Mouse (Mus musculus): ENCODE measurements around the gene Gm49380. TPM values are rescaled to one million over a fixed set of nuclear protein-coding genes. Genes with fewer than 3 reads are reported as not detected.
A peak's percentile ranks its signal among the peaks of the same experiment; 100 is the strongest.

Gm49380 gene
- total and polyA plus RNA-seq, 2 experiments from 2014 or later = 0.81 TPM; not detected in 1

DNA sequence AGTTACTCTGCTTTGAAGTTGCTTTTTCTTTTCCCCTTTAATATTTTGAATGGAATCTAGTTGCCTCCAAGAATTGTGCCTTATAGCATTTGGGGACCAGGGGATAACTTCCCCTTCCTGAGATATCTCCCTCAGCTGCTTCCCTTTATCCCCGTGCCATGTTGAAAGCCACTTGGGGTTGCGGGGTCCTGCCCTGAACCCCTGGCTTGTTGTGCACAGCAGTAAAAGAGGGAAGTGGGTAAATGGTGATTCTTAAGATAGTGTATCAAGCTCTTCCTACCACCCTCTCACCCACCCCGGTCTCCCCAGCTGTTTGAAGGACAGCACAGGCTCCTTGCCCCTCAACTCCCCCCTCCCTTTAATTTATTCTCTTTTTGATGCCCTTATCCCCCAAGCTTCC, 18.6 kb downstream of the Gm49380 start:
- Histone ChIP-seq H3K4me1 (ENCODE audit: insufficient read depth) (no peaks in the 10 kb centered on the region), H3K9ac (no peak overlapping the region), H3K9me3 (ENCODE audit: low read length) (no peaks in the 10 kb centered on the region), H3K4me2 (ENCODE audit: low read depth) (no peak overlapping the region), H3K4me3 (ENCODE audit: low read depth, low read length) (no peak overlapping the region), H3K36me3 (ENCODE audit: insufficient read depth) (peaks cover 16% of the 10 kb centered on the region; the same call in 1 of the 2 replicates), H3K27me3 (ENCODE audit: insufficient read depth, low read length) (no peaks in the 10 kb centered on the region), H3K27ac (ENCODE audit: low read depth, low read length) (no peak overlapping the region)
- DNase-seq (no peak), ATAC-seq (no peak)
- WGBS = 86% methylated on average over 3 of the region's 3 CpGs
- no peak for TF ChIP-seq CTCF (IDR thresholded peaks at IDR 0.05; ENCODE audit: low read depth)

DNA sequence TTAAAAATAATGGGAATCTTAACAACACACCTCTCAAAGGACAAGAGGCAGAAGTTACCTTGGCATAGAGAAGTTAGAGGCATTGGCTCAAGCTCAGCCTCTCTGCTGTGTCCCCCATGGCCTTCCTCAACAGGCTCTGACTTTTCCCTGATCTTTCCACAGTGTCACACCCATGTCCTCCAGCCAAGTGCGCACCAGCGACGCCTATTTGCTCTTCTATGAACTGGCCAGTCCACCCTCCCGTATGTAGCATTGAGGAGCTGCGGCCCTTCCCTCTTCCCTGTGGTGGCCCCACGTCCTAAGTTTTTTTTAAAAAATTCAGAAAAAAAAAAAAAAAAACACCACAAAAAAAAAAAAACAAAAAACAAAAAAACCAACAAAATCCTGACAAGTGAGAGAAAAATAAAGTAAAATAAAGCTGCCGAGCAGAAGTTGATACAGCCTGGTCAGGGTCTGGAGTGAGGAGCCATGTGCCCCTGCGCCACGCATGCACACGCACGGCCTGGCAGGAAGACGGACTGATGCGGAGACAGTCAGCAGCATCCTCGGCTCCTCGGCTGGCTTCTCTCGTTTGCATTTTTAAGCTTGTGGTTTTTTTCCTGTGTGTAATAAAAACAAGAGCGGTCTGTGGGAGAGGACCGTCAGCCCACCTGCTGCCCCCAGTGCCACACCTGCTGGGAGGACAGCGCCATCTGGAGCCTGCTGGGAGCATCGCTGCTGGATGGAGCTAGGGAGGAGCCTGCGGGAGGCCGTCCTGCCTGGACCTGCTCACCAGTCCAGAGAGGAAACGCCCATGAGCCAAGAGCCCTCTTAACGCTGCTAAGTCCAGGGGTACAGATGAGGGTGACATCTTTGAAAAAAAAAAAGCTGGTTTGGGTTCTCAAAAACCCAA, 19.4 kb downstream of the Gm49380 start:
- DNase-seq = peak; percentile 78
- Histone ChIP-seq H3K36me3 (ENCODE audit: insufficient read depth) (peaks cover 16% of the 10 kb centered on the region; the same call in 1 of the 2 replicates), H3K4me2 (ENCODE audit: low read depth) (peak overlapping the region; percentile 41), H3K9me3 (ENCODE audit: low read length) (no peaks in the 10 kb centered on the region), H3K9ac (no peak overlapping the region), H3K27ac (ENCODE audit: low read depth, low read length) (no peak overlapping the region), H3K27me3 (ENCODE audit: insufficient read depth, low read length) (no peaks in the 10 kb centered on the region), H3K4me1 (ENCODE audit: insufficient read depth) (no peaks in the 10 kb centered on the region), H3K4me3 (ENCODE audit: low read depth, low read length) (peak overlapping the region; percentile 17)
- WGBS = 28% methylated on average over 24 of the region's 24 CpGs
- peak; percentile 57; the same call in 1 of the 2 replicates for ATAC-seq
- peak; percentile 84 for TF ChIP-seq CTCF (IDR thresholded peaks at IDR 0.05; ENCODE audit: low read depth)

DNA sequence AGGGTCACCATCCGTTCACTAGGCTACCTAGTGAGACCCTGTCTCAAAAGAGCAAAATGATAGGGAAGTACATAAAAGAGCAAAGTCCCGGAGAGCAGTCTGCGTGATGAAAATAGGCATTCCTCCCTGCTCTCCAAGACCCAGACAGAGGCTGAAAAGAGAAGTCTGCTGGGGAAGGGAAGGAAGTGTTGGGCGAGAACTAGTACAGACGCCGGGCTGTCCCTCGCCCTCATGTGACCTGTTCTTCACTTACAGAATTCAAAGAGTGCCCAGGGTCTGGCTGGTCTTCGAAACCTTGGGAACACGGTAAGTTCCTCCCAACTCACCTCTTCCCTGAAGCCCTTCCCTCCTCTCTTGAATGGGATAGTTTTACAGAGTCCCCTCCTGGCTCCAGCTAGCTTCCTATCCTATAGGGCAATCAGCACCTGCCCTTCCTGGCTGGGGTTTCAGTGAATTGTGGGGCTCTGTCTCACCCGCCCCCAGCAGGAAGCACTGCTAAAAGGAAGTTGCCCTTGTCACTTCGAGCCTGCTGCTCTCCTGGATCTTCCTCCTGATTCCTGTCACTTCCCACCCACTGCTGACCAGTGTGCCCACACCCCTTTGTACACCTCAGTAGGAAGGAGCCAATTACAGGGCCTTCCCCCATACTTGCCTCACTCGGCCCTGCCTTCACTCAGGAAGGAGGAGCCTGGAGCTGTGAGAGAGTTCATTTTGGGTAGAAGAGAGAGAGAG, 24.3 kb downstream of the Gm49380 start:
- Histone ChIP-seq H3K27me3 (ENCODE audit: insufficient read depth, low read length) (no peaks in the 10 kb centered on the region), H3K9me3 (ENCODE audit: low read length) (no peaks in the 10 kb centered on the region), H3K36me3 (ENCODE audit: insufficient read depth) (peaks cover 16% of the 10 kb centered on the region; the same call in 1 of the 2 replicates), H3K27ac (ENCODE audit: low read depth, low read length) (no peak overlapping the region), H3K4me1 (ENCODE audit: insufficient read depth) (peaks cover 11% of the 10 kb centered on the region; the same call in 1 of the 2 replicates), H3K4me3 (ENCODE audit: low read depth, low read length) (no peak overlapping the region), H3K9ac (no peak overlapping the region), H3K4me2 (ENCODE audit: low read depth) (no peak overlapping the region)
- WGBS = 72% methylated on average over 12 of the region's 12 CpGs
- DNase-seq (no peak), ATAC-seq (no peak)
- TF ChIP-seq CTCF (IDR thresholded peaks at IDR 0.05; ENCODE audit: low read depth) = no peak

DNA sequence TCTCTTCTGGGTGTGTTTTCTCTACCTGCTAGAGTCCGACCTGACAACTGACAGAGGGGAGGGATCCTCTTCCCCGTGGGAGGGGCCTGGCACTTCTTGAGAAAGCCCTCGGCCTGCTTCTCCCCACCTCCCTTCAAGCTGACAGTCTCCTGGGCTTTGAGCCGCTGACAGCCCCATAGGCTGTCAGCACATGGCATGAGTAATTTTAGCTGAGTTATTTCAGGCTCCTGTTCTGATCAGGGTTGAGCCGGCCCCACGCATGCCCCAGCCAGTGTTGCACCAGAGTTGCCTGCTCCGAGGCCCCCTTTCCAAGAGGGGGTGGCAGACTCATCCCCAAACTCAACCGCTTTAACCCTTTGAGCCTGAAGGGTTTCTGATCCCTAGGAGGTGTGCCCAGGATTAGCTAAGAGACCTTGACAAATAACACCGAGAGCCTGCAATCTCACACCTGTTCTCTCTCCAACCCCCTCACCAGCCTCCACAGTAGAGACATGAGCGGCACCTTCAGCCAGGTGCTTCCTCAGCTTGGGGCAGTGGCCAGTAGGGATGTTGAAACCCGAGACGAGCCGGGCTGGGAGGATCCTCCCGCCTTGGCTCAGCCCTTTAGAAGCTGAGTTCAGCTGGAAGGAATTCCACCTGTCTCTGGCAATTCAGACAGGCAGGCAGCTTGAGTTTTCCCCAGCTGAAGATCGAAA, 25.4 kb downstream of the Gm49380 start:
- Histone ChIP-seq H3K27ac (ENCODE audit: low read depth, low read length) (0 out of 2 replicates have a peak overlapping the region, but pooled peaks have one; percentile 45), H3K9ac (no peak overlapping the region), H3K4me1 (ENCODE audit: insufficient read depth) (peaks cover 17% of the 10 kb centered on the region; the same call in 1 of the 2 replicates), H3K9me3 (ENCODE audit: low read length) (no peaks in the 10 kb centered on the region), H3K27me3 (ENCODE audit: insufficient read depth, low read length) (no peaks in the 10 kb centered on the region), H3K36me3 (ENCODE audit: insufficient read depth) (peaks cover 16% of the 10 kb centered on the region; the same call in 1 of the 2 replicates), H3K4me3 (ENCODE audit: low read depth, low read length) (no peak overlapping the region), H3K4me2 (ENCODE audit: low read depth) (peak overlapping the region; percentile 19; the same call in 1 of the 2 replicates)
- ATAC-seq = peak; percentile 52; the same call in 1 of the 2 replicates
- whole genome bisulfite sequencing = 18% methylated on average over 15 of the region's 15 CpGs
- DNase-seq = no peak
- no peak for TF ChIP-seq CTCF (IDR thresholded peaks at IDR 0.05; ENCODE audit: low read depth)

DNA sequence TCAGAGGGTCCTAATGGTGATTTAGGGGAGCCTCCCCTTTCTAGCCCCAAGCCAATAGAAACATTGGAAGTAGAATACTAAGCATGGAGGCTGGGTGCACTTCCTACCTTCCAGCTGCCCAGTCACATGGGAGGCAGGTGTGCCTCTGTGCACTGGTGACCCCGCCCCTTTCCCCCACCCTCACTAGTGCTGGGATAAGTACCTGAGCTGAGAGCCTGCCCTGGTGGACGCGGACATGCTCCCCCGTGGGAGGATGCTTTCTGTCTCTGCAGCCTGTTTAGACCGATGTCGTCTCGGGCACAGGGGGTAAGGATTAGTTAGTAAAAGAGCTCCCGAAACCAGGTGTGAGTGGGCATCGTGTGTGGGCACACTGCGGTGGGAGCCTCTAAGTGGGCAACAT, 26.3 kb downstream of the Gm49380 start:
- no peak overlapping the region for H3K4me3 ChIP-seq (ENCODE audit: low read depth, low read length)
- no peak overlapping the region for H3K27ac ChIP-seq (ENCODE audit: low read depth, low read length)
- H3K9me3 ChIP-seq (ENCODE audit: low read length) = no peaks in the 10 kb centered on the region
- no peaks in the 10 kb centered on the region for H3K27me3 ChIP-seq (ENCODE audit: insufficient read depth, low read length)
- H3K9ac ChIP-seq = no peak overlapping the region
- WGBS = 54% methylated on average over 10 of the region's 10 CpGs
- no peak overlapping the region for H3K4me2 ChIP-seq (ENCODE audit: low read depth)
- DNase-seq = no peak
- H3K4me1 ChIP-seq (ENCODE audit: insufficient read depth) = peaks cover 17% of the 10 kb centered on the region; the same call in 1 of the 2 replicates
- H3K36me3 ChIP-seq (ENCODE audit: insufficient read depth) = peaks cover 10% of the 10 kb centered on the region; the same call in 1 of the 2 replicates
- no peak for ATAC-seq
- TF ChIP-seq CTCF (IDR thresholded peaks at IDR 0.05; ENCODE audit: low read depth) = no peak
